Mouse (Mus musculus): ENCODE data around the gene Mog. TPM values are rescaled to one million over a fixed set of nuclear protein-coding genes. Genes with fewer than 3 reads are reported as not detected.
"Not testable (repeated sequence)": the region's sequence is repeated elsewhere in the genome, so short reads cannot be mapped to it uniquely, and the experiment has no call there.

Gene Mog
- polyA plus RNA-seq, 1 experiment, result 0.04 TPM

- H3ac ChIP-seq (ENCODE audit: control insufficient read depth, insufficient read length), result no peak overlapping the region
- H3K79me2 ChIP-seq (ENCODE audit: control insufficient read depth, insufficient read depth), result no peaks in the 10 kb centered on the region
- H3K27me3 ChIP-seq (ENCODE audit: control insufficient read depth, insufficient read depth, insufficient read length), result peaks cover 9% of the 10 kb centered on the region
- H3K36me3 ChIP-seq (ENCODE audit: control insufficient read depth, insufficient read depth), result no peaks in the 10 kb centered on the region
- H3K4me3 ChIP-seq, result no peak overlapping the region
- no peak overlapping the region for H3K4me2 ChIP-seq (ENCODE audit: low read depth)
- TF ChIP-seq USF1 (IDR thresholded peaks at IDR 0.05; ENCODE audit: low read depth) (no peak), REST (IDR thresholded peaks at IDR 0.05; ENCODE audit: insufficient read depth, insufficient read length) (no peak), MAX (IDR thresholded peaks at IDR 0.05; ENCODE audit: low read depth) (no peak), TCF12 (IDR thresholded peaks at IDR 0.05; ENCODE audit: insufficient read depth, poor library complexity, severe bottlenecking) (no peak), MYOD1 (IDR thresholded peaks at IDR 0.05; ENCODE audit: control insufficient read depth in 1 of 3, insufficient read length in 2 of 3, low read depth in 2 of 3) (no peak), SRF (IDR thresholded peaks at IDR 0.05; ENCODE audit: control insufficient read depth, insufficient read length, low read depth) (no peak)
Observed at GRCm38 (mm10) chr17:36993770-36994325, 29.4 kb downstream of the Mog start.

GRCm38 (mm10) chr17:36992336-36993104, 30.7 kb downstream of the Mog start:
- peaks cover 22% of the 10 kb centered on the region for H3K27me3 ChIP-seq (ENCODE audit: control insufficient read depth, insufficient read depth, insufficient read length)
- TF ChIP-seq TCF3 (IDR thresholded peaks at IDR 0.05; ENCODE audit: insufficient read length, low read depth) (no peak), TCF12 (IDR thresholded peaks at IDR 0.05; ENCODE audit: insufficient read depth, poor library complexity, severe bottlenecking) (no peak), MYOD1 (IDR thresholded peaks at IDR 0.05; ENCODE audit: control insufficient read depth in 1 of 3, insufficient read length in 2 of 3, low read depth in 2 of 3) (no peak), REST (IDR thresholded peaks at IDR 0.05; ENCODE audit: insufficient read depth, insufficient read length) (no peak), MAX (IDR thresholded peaks at IDR 0.05; ENCODE audit: low read depth) (no peak), POLR2A (IDR thresholded peaks at IDR 0.05; ENCODE audit: insufficient read length, low read depth) (no peak)
- no peaks in the 10 kb centered on the region for H3K36me3 ChIP-seq (ENCODE audit: control insufficient read depth, insufficient read depth)
- H3K79me2 ChIP-seq (ENCODE audit: control insufficient read depth, insufficient read depth), result no peaks in the 10 kb centered on the region
- no peak overlapping the region for H3ac ChIP-seq (ENCODE audit: control insufficient read depth, insufficient read length)
- no peak overlapping the region for H3K4me2 ChIP-seq (ENCODE audit: low read depth)
- no peak overlapping the region for H3K4me3 ChIP-seq

DNA sequence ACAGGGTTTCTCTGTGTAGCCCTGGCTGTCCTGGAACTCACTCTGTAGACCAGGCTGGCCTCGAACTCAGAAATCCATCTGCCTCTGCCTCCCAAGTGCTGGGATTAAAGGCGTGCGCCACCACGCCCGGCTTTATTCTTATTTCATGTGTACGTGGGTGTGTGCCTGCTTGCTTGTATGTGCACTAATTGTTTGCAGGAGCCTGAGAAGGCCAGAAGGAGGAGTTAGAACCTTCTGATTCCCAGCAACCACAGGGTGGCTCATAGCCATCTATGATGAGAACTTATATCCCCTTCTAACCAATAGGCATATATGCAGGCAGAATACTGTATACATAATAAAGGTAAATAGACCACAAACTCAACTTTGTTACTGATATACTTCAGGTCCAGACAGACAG, 32.6 kb downstream of the Mog start:
- H3K79me2 ChIP-seq (ENCODE audit: control insufficient read depth, insufficient read depth); H3K4me3 ChIP-seq; H3ac ChIP-seq (ENCODE audit: control insufficient read depth, insufficient read length); H3K4me2 ChIP-seq (ENCODE audit: low read depth); H3K36me3 ChIP-seq (ENCODE audit: control insufficient read depth, insufficient read depth): not testable (repeated sequence)
- H3K27me3 ChIP-seq (ENCODE audit: control insufficient read depth, insufficient read depth, insufficient read length), result peaks cover 33% of the 10 kb centered on the region

GRCm38 (mm10) chr17:36989437-36989836, 33.8 kb downstream of the Mog start, which contains the start of gene H2-M5:
H2-M5 (minus strand) TSS chr17:36989537.
- H3K4me2 ChIP-seq (ENCODE audit: low read depth), result no peak within 1 kb of the TSS
- no peak within 1 kb of the TSS for H3ac ChIP-seq (ENCODE audit: control insufficient read depth, insufficient read length)
- peaks cover 33% of the 10 kb centered on the region for H3K27me3 ChIP-seq (ENCODE audit: control insufficient read depth, insufficient read depth, insufficient read length)
- no peaks in the 10 kb centered on the region for H3K79me2 ChIP-seq (ENCODE audit: control insufficient read depth, insufficient read depth)
- no peaks in the 10 kb centered on the region for H3K36me3 ChIP-seq (ENCODE audit: control insufficient read depth, insufficient read depth)
- H3K4me3 ChIP-seq, result no peak within 1 kb of the TSS
- no peak for TF ChIP-seq MAX (IDR thresholded peaks at IDR 0.05; ENCODE audit: low read depth)
- no peak for TF ChIP-seq SRF (IDR thresholded peaks at IDR 0.05; ENCODE audit: control insufficient read depth, insufficient read length, low read depth)
- TF ChIP-seq CEBPB (IDR thresholded peaks at IDR 0.05; ENCODE audit: insufficient read depth, poor library complexity, severe bottlenecking), result no peak
- no peak for TF ChIP-seq E2F4 (IDR thresholded peaks at IDR 0.05; ENCODE audit: insufficient read depth)
- TF ChIP-seq REST (IDR thresholded peaks at IDR 0.05; ENCODE audit: insufficient read depth, insufficient read length), result no peak
- TF ChIP-seq TCF3 (IDR thresholded peaks at IDR 0.05; ENCODE audit: insufficient read length, low read depth), result no peak
- no peak for TF ChIP-seq POLR2AphosphoS2 (IDR thresholded peaks at IDR 0.05; ENCODE audit: insufficient read length, low read depth)
- no peak for TF ChIP-seq MYOD1 (IDR thresholded peaks at IDR 0.05; ENCODE audit: control insufficient read depth in 1 of 3, insufficient read length in 2 of 3, low read depth in 2 of 3)
- no peak for TF ChIP-seq POLR2A (IDR thresholded peaks at IDR 0.05; ENCODE audit: insufficient read length, low read depth)
- TF ChIP-seq TCF12 (IDR thresholded peaks at IDR 0.05; ENCODE audit: insufficient read depth, poor library complexity, severe bottlenecking), result no peak
- no peak for TF ChIP-seq MYOG (IDR thresholded peaks at IDR 0.05; ENCODE audit: control insufficient read depth in 1 of 3, insufficient read depth in 1 of 3, insufficient read length in 2 of 3, low read depth in 2 of 3)
- no peak for TF ChIP-seq USF1 (IDR thresholded peaks at IDR 0.05; ENCODE audit: low read depth)

- H3K36me3 ChIP-seq (ENCODE audit: control insufficient read depth, insufficient read depth), result no peaks in the 10 kb centered on the region
- H3K27me3 ChIP-seq (ENCODE audit: control insufficient read depth, insufficient read depth, insufficient read length), result peaks cover 33% of the 10 kb centered on the region
- no peaks in the 10 kb centered on the region for H3K79me2 ChIP-seq (ENCODE audit: control insufficient read depth, insufficient read depth)
- H3K4me3 ChIP-seq, result no peak overlapping the region
- H3ac ChIP-seq (ENCODE audit: control insufficient read depth, insufficient read length), result no peak overlapping the region
- TF ChIP-seq TCF3 (IDR thresholded peaks at IDR 0.05; ENCODE audit: insufficient read length, low read depth), result no peak
- H3K4me2 ChIP-seq (ENCODE audit: low read depth), result no peak overlapping the region
Observed at GRCm38 (mm10) chr17:36988475-36988874, 34.7 kb downstream of the Mog start.
